Mouse (Mus musculus) limb, embryonic 15.5 days (tissue): ENCODE data around the gene Arl6. TPM values are rescaled to one million over a fixed set of nuclear protein-coding genes. Genes with fewer than 3 reads are reported as not detected.

ENCODE experiments used
- polyA plus RNA-seq: library from polyadenylated mRNA; unstranded; fragments of >200 nt; fragmentation: Nextera tagmentation; extraction: Ambion mirVana; gene quantifications from 2 replicates; pipeline ENCODE4 v1.2.1, GENCODE M21; 2015

Arl6 gene
- polyA plus RNA-seq, 1 experiment from 2014 or later: 26.9 TPM

Other genes with a start within 250 kb of the Arl6 start
- gene Gabrr3, start 232.1 kb downstream of the Arl6 start, polyA plus RNA-seq: not detected in 2 replicates
- 33.4 and 34.3 TPM in 2 replicates for gene Riox2, start 167.6 kb downstream of the Arl6 start, polyA plus RNA-seq
- 12.0 and 13.8 TPM in 2 replicates for gene Crybg3, start 38.4 kb downstream of the Arl6 start, polyA plus RNA-seq